Mouse (Mus musculus) 3134 (cell line): Measurements from ENCODE around the gene Cdc16.

Experiments used
- DNase-seq: peaks from one replicate; pipeline ENCODE4 v3.0.0-alpha.2; 2011; ENCODE audit warnings: low spot score; ENCODE audit not compliant: insufficient read length; ENCODE audit errors: extremely low read depth

The Cdc16 gene

GRCm38 (mm10) chr8:13797676-13798075 lies 40.2 kb downstream of the Cdc16 start:
- no peak for DNase-seq

- no peak for DNase-seq
Observed at GRCm38 (mm10) chr8:13799566-13799965, 42.1 kb downstream of the Cdc16 start.

DNA sequence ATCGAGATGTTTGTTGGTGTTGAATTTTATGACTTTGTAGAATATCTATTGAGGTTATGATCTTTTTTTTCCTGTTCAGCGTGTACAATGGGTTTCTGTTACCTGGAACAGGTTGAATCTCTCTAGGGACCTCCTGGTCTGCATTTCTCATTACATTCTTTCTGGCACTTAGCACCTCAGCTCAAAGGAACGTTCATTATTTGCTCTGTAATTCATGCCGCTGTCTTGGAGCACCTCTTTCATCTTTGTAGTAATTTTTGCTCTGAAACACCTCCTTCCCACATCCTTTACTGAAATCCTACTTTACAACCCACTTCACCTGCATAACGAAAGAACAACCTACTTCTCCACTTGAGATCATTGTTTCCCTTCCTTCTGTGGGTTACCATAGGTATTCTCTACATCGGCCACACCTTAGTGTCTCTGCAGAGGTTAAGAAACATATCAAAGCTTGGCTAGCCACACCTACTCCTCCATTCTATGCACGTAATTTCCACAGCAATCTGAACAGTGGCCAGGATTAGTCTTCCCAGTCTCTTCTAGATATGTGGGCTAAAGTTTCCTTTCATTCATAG lies 71.2 kb downstream of the Cdc16 start:
- DNase-seq, result no peak
